Mouse (Mus musculus) testis, adult 2 months (tissue): ENCODE measurements around the gene Zcwpw1. TPM values are rescaled to one million over a fixed set of nuclear protein-coding genes. Genes with fewer than 3 reads are reported as not detected.
"Not testable (repeated sequence)": the region's sequence is repeated elsewhere in the genome, so short reads cannot be mapped to it uniquely, and the experiment has no call there.

Experiments used
- H3K27ac ChIP-seq: fragments of 200-500 bp; 2 replicates; pipeline ENCODE4 v1.5.1; 2012; ENCODE audit warnings: low read depth, low read length; ENCODE audit not compliant: control insufficient read depth, insufficient read depth
- H3K27me3 ChIP-seq: fragments of 200-500 bp; 2 replicates; pipeline ENCODE4 v1.6.1; 2012; ENCODE audit warnings: mild to moderate bottlenecking, low read length, moderate library complexity; ENCODE audit not compliant: control insufficient read depth, insufficient read depth
- H3K36me3 ChIP-seq: fragments of 200-500 bp; 2 replicates; pipeline ENCODE4 v1.6.1; 2012; ENCODE audit warnings: mild to moderate bottlenecking, low read length; ENCODE audit not compliant: control insufficient read depth, insufficient read depth
- H3K4me1 ChIP-seq: fragments of 200-500 bp; 2 replicates; pipeline ENCODE4 v1.6.1; 2012; ENCODE audit warnings: low read length; ENCODE audit not compliant: control insufficient read depth, insufficient read depth
- H3K4me3 ChIP-seq: fragments of 200-500 bp; 2 replicates; pipeline ENCODE4 v1.5.1; 2012; ENCODE audit warnings: low read depth, mild to moderate bottlenecking, low read length, moderate library complexity, mixed read lengths; ENCODE audit not compliant: control insufficient read depth
- CTCF ChIP-seq: fragments of 200-500 bp; IDR thresholded peaks from 2 replicates; pipeline ENCODE4 v1.5.1; 2012; ENCODE audit warnings: low read depth, mild to moderate bottlenecking, inconsistent platforms, low read length, moderate library complexity; ENCODE audit not compliant: control insufficient read depth, insufficient read depth, insufficient replicate concordance
- POLR2A ChIP-seq: fragments of 200-500 bp; IDR thresholded peaks from 2 replicates; pipeline ENCODE4 v1.6.1; 2012; ENCODE audit warnings: low read depth, mild to moderate bottlenecking, inconsistent platforms, low read length, moderate library complexity; ENCODE audit not compliant: control insufficient read depth
- polyA plus RNA-seq: library from polyadenylated mRNA; depleted of rRNA; stranded (reverse); fragments of >200 nt; gene quantifications from 2 replicates; pipeline ENCODE4 v1.2.3, GENCODE M21; 2012

Gene Zcwpw1
- polyA plus RNA-seq, 1 experiment = 12.3 TPM

DNA sequence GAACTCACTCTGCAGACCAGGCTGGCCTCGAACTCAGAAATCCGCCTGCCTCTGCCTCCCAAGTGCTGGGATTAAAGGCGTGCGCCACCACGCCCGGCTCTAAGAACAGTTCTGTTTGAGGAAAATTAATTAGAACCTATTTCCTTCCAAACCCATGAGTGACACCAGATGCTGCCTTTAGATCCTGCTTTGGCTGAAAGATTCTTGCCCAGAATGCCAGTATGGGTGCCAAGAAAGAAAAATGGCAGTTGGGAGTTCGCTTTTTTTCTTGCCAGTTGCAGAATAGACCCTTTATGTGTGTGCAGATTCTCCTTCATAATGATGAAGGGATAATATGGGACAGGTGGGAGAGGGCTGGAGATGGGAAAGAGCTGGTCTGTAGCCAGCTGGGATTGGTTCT is 43.4 kb upstream of the Zcwpw1 start:
- TF ChIP-seq POLR2A = no peak
- no peak for TF ChIP-seq CTCF

DNA sequence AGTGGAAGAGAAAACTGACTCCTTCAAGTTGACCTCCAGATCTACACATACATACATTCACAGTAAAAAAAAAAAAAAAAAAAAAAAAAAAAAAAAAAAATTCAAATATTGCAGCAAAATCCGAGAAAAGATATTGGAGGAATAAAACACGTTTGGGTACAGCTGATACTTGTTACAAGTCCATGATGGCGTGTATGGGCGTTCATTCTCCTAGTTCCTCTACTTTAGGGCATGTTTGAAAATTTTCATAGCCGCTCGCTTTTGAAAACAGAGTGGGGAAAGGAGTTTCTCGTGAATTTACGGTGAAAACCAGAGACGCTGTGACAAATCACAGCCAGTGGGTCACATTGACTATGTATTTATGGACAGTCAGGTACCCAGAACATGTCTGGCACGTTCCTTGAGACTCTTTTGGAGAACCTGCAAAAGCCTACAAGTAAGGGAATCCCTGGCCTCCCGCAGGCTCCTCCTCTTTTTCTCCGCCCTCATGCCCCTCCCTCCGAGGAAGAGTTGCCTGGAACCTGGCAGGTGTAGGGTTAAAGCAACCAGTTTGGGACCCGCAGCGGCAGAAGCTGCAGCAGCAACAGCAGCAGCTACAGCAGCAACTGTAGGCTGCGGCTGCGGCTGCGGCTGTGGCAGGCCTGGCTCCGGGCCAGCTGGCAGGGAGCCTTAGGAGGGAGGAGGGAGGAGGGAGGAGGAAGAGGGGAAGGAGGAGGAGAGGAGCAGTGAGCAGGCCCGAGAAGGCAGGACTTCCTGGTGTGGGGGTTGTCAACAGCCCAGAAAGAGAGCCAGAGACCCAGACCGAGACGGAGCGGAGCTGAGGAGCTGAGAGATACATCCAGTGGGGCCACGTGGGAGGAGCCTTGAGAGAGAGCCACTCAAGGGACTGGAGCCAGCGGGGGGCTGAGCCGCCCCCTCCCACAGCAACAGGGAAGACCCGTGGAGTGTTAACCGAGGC is 42.1 kb upstream of the Zcwpw1 start, which contains the start of gene Tsc22d4:
Gene Tsc22d4, plus strand, starts transcription at position 517 of the 958 bp plus-strand sequence.
- Histone ChIP-seq H3K27ac (peak within 1 kb of the TSS; percentile 85), H3K36me3 (no peaks in the 10 kb centered on the region), H3K4me1 (peaks cover 7% of the 10 kb centered on the region), H3K4me3 (peak within 1 kb of the TSS; percentile 80), H3K27me3 (no peaks in the 10 kb centered on the region)
- TF ChIP-seq CTCF (no peak), POLR2A (peak; percentile 68; the same call in 1 of the 2 replicates)

More for the DNA sequence above, 43.4 kb upstream of the Zcwpw1 start:
- Histone ChIP-seq H3K4me1 (peaks cover 7% of the 10 kb centered on the region), H3K27me3 (no peaks in the 10 kb centered on the region), H3K4me3 (no peak overlapping the region), H3K36me3 (no peaks in the 10 kb centered on the region), H3K27ac (no peak overlapping the region)

DNA sequence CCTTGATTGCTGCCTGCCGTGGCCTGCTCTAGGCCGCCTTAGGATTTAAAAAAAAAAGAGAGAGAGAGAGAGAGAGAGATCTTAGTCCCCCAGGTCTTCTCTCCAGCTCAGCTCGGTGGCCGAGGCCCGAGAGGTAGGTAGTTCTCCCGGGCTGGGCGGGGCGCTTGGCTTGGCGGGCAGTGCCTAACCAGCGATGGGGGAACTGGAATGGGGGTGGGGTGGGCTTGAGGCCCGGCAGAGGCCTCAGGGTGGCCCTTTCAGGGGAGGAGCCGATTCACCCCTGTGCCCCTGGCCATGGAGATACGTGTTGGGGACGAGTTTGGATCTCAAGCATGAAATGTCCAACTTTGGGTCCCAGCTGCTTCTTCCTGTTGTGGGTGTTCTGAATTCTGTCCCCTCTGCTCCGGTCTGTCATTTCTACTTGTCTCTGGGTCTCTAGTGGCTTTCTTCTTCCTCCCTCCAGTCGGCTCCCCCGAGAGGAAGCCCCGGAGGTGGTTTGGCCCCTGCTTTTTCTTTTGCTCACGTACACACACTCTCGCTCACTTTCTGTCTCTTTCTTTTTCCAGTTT is 41.2 kb upstream of the Zcwpw1 start:
- Histone ChIP-seq H3K36me3 (no peaks in the 10 kb centered on the region), H3K27me3 (no peaks in the 10 kb centered on the region), H3K4me3 (peak overlapping the region; percentile 80), H3K4me1 (peaks cover 7% of the 10 kb centered on the region), H3K27ac (peak overlapping the region; percentile 85)
- no peak for TF ChIP-seq CTCF
- TF ChIP-seq POLR2A = no peak

DNA sequence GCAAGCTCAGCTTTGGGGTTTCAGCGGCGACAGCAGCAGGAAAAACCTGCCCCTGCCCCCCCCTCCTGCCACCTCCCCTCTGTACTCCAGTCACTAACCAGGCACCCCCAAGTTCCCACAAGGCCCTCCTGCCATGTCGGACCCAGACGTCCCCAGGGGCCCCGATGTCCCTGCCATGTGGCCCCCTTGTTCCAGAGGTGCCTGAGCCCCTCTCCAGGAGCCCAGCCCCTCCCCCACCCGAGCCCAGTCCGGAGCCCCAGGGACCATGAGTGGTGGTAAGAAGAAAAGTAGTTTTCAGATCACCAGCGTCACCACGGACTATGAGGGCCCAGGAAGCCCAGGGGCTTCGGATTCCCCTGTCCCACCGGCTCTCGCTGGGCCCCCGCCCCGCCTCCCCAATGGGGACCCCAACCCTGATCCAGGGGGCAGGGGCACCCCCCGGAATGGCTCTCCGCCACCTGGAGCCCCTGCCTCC is 40.7 kb upstream of the Zcwpw1 start:
- H3K4me3 ChIP-seq = peak overlapping the region; percentile 80
- H3K36me3 ChIP-seq = no peaks in the 10 kb centered on the region
- H3K27ac ChIP-seq = no peak overlapping the region
- no peaks in the 10 kb centered on the region for H3K27me3 ChIP-seq
- TF ChIP-seq POLR2A (no peak), CTCF (no peak)
- peaks cover 7% of the 10 kb centered on the region for H3K4me1 ChIP-seq

DNA sequence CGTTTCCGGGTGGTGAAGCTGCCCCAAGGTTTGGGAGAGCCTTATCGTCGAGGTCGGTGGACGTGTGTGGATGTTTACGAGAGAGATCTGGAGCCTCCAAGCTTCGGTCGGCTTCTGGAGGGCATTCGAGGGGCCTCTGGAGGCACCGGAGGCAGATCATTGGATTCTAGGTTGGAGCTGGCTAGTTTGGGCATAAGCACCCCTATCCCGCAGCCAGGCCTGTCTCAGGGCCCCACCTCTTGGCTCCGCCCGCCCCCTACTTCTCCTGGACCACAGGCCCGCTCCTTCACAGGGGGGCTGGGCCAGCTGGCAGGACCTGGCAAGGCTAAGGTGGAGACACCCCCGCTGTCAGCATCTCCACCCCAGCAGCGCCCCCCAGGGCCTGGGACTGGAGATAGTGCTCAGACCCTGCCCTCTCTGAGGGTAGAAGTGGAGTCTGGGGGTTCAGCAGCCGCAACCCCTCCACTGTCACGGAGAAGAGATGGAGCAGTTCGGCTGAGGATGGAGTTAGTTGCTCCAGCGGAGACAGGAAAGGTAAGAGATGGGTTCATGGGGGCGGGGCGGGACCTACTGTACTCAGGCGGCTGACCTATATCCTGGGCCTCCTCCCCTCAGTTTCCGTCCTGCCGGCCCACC is 40.2 kb upstream of the Zcwpw1 start:
- no peaks in the 10 kb centered on the region for H3K27me3 ChIP-seq
- H3K4me1 ChIP-seq = peaks cover 7% of the 10 kb centered on the region
- peak overlapping the region; percentile 80 for H3K4me3 ChIP-seq
- H3K36me3 ChIP-seq = no peaks in the 10 kb centered on the region
- no peak overlapping the region for H3K27ac ChIP-seq
- TF ChIP-seq POLR2A = no peak
- TF ChIP-seq CTCF = no peak

DNA sequence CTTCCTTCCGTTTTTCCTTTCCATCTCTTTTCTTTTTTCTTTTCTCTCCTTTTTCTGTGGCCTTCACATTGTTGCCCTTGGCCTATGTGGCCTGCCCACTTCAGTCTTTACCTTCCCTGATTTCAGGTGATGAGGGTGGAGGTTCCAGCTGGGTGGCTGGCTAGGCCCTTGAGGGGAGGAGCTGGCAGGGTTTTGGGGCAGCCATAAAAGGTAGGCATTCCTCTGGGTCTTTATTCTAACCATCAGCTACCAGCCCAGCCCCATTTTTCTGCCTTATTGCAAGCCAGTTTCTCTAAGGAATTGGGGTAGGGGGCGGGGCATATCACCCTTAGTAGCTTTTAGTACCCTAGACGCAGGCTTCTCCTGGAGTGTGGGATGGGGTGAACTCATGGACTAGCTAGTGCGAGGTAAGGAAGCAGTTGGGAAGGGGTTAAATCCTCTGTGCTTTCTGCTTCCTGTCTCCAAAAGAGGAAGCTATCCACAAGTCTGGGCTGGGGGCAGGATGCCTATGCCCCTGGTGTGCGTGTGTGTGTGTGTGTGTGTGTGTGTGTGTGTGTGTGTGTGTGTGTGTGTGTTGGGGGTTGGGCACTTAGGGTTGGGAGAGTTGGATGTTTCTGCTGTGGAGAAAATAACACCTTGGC is 39.3 kb upstream of the Zcwpw1 start:
- Histone ChIP-seq H3K4me1 (peaks cover 7% of the 10 kb centered on the region), H3K4me3 (no peak overlapping the region; the same call in 1 of the 2 replicates), H3K36me3 (no peaks in the 10 kb centered on the region), H3K27ac (0 out of 2 replicates have a peak overlapping the region, but pooled peaks have one; percentile 9), H3K27me3 (no peaks in the 10 kb centered on the region)
- TF ChIP-seq CTCF = no peak
- TF ChIP-seq POLR2A = no peak

DNA sequence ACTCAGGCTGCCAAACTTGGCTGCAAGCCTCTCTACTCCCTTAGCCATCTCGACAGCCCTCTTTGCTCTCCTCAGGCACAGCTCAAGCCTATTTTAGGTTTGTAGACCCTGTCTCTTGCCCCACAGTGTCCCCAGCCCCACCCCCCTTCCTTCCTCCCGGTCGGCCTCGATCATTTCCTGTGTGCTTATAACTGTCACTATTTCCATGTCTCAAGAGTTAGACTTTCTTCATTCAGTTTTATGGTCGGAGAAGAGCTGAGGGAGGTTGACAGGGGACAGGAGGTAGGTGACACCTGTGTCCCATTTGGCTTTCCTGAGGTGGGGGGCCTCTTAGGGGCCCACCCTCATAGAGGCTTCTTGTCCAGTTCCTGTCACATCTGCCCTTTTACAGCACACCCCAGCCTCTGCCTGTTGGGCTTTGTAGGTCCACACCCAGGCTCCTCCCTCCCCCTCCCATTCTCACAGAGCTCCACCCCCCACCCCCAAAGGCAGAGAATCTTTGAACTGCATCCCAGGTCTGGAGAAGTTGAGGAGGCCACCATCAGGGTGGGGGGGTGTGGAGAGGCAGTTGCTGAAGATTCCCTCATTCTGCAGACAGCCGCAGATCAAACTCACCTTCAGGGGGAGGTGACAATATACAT is 38.3 kb upstream of the Zcwpw1 start:
- no peaks in the 10 kb centered on the region for H3K36me3 ChIP-seq
- no peaks in the 10 kb centered on the region for H3K27me3 ChIP-seq
- no peak for TF ChIP-seq POLR2A
- TF ChIP-seq CTCF = no peak
- H3K4me1 ChIP-seq = peaks cover 7% of the 10 kb centered on the region
- H3K4me3 ChIP-seq = no peak overlapping the region
- H3K27ac ChIP-seq = no peak overlapping the region

DNA sequence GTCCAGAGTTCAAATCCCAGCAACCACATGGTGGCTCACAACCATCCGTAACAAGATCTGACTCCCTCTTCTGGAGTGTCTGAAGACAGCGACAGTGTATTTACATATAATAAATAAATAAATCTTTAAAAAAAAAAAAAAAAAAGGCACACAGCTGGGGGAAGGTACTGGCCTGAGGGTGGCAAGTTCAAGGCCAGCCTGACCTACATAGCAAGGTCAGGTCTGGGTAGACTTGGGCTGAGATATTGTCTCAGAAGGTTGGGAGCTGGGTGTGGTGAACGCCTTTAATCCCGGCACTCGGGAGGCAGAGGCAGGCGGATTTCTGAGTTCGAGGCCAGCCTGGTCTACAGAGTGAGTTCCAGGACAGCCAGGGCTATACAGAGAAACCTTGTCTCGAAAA is 37.4 kb upstream of the Zcwpw1 start:
- not testable (repeated sequence) for H3K4me1 ChIP-seq, H3K36me3 ChIP-seq, H3K4me3 ChIP-seq, H3K27ac ChIP-seq, H3K27me3 ChIP-seq
